In the genomic region with DNA sequence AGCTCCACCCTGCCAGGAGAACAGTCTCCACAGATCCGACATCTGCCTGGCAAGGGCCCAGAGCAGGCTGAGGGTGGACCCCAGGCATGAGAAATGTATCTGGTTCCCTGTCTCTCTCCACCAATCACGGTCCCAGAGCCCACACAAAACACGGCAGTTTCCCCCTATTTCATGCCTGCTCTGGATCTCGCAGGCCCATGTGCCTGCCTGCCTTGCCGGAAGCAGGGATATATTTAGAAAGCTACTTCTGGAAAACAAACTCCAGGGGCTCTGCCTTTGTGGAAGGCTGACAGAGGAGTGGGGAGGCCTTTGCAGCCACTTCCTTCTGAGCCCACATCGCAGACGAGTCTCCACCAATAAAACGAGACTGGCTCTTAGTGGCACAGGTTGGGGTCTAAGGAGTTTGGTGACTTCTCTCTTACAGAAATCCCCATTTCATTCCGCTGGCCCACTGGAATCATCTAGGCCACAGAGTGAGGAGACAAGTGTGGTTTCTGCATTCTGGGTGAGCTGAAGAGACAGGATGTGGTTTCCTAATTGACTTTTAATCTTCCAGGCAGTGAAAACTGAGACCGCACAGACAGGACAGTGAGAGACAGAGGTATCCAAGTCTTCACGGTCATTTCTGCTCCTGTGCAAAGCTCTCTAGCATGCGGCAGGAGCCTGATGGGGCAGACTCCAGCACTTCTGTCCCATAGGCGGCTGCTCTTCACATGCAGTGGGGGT, we compare ENCODE assay signal across 8 mouse cellular contexts. TPM values are rescaled to one million over a fixed set of nuclear protein-coding genes. Genes with fewer than 3 reads are reported as not detected.
DNase-seq lines count a peak whose midpoint lies in the region; ATAC-seq and TF ChIP-seq lines count a peak whose summit lies in the region.

No protein-coding gene starts in this region.

- no peak for TF ChIP-seq CTCF in E14TG2a.4 (conservative IDR thresholded peaks at IDR 0.05; ENCODE audit: low read length)

- peaks cover 9% of the 10 kb centered on the region for H3K4me1 ChIP-seq in E14TG2a.4 (replicated peaks; ENCODE audit: low read depth, low read length)
- H3K4me1 ChIP-seq in intestine, embryonic 15.5 days (replicated peaks), result peaks cover 14% of the 10 kb centered on the region

- no peak overlapping the region for H3ac ChIP-seq in myocyte (ENCODE audit: control insufficient read depth, insufficient read length)

- peak; percentile 51 for ATAC-seq in frontal cortex, adult (ENCODE audit: low TSS enrichment)
- ATAC-seq in intestine, embryonic 15.5 days, result peak; percentile 70

- H3K27ac ChIP-seq in intestine, embryonic 15.5 days, result peak overlapping the region; percentile 55

- H3K36me3 ChIP-seq in E14TG2a.4 (ENCODE audit: insufficient read depth, low read length) (no peaks in the 10 kb centered on the region), myocyte (ENCODE audit: control insufficient read depth, insufficient read depth) (no peaks in the 10 kb centered on the region)
- H3K36me3 ChIP-seq in intestine, embryonic 15.5 days, result no peaks in the 10 kb centered on the region

- no peak overlapping the region for H3K9ac ChIP-seq in intestine, embryonic 15.5 days

- H3K79me2 ChIP-seq in myocyte (ENCODE audit: control insufficient read depth, insufficient read depth), result no peaks in the 10 kb centered on the region

- H3K4me3 ChIP-seq in E14TG2a.4 (replicated peaks; ENCODE audit: low read length), result peak overlapping the region; percentile 13
- H3K4me3 ChIP-seq in intestine, embryonic 15.5 days (replicated peaks), result no peak overlapping the region
- no peak overlapping the region for H3K4me3 ChIP-seq in myocyte

- no peak for TF ChIP-seq POLR2A in myocyte (IDR thresholded peaks at IDR 0.05; ENCODE audit: insufficient read length, low read depth)

- 33% methylated on average over 13 of the region's 13 CpGs for WGBS in intestine, embryonic 15.5 days

- no peaks in the 10 kb centered on the region for H3K9me3 ChIP-seq in E14TG2a.4 (ENCODE audit: low read length)
- H3K9me3 ChIP-seq in intestine, embryonic 15.5 days, result no peaks in the 10 kb centered on the region

- H3K27me3 ChIP-seq in E14TG2a.4 (ENCODE audit: insufficient read depth, low read length), result peaks cover 11% of the 10 kb centered on the region
- no peaks in the 10 kb centered on the region for H3K27me3 ChIP-seq in intestine, embryonic 15.5 days (replicated peaks)
- H3K27me3 ChIP-seq in myocyte (ENCODE audit: control insufficient read depth, insufficient read depth, insufficient read length), result no peaks in the 10 kb centered on the region

- intact Hi-C loops in left cerebral cortex, postnatal 25 days (cut with DNase I), result loop anchor here (10.0 kb wide), 1 partner anchor 148 kb away; no protein-coding TSS in a partner anchor

- peak; percentile 41 for DNase-seq in adrenal gland, postnatal 14 days
- no peak for DNase-seq in adrenal gland, adult 18-20 months (ENCODE audit: low spot score in 2 of 2)
- DNase-seq in left cerebral cortex, postnatal 25 days (ENCODE audit: low spot score in 2 of 2), result peak; percentile 62 to 84
- no peak for DNase-seq in spleen, adult 18-20 months

- H3K4me2 ChIP-seq in intestine, embryonic 15.5 days (replicated peaks), result peak overlapping the region; percentile 4; the same call in 1 of the 2 replicates
- H3K4me2 ChIP-seq in myocyte (ENCODE audit: low read depth), result peak overlapping the region; percentile 92

TF ChIP-seq in myocyte, 11 proteins besides CTCF, POLR2A, EP300 and RAD21:
- TF ChIP-seq MAX (IDR thresholded peaks at IDR 0.05; ENCODE audit: low read depth), result peak; percentile 11
- no peak for TF ChIP-seq SRF (IDR thresholded peaks at IDR 0.05; ENCODE audit: control insufficient read depth, insufficient read length, low read depth)
- TF ChIP-seq REST (IDR thresholded peaks at IDR 0.05; ENCODE audit: insufficient read depth, insufficient read length), result no peak
- TF ChIP-seq POLR2AphosphoS2 (IDR thresholded peaks at IDR 0.05; ENCODE audit: insufficient read length, low read depth), result no peak
- TF ChIP-seq TCF12 (IDR thresholded peaks at IDR 0.05; ENCODE audit: insufficient read depth, poor library complexity, severe bottlenecking), result no peak
- TF ChIP-seq USF1 (IDR thresholded peaks at IDR 0.05; ENCODE audit: low read depth), result peak; percentile 45
- no peak for TF ChIP-seq TCF3 (IDR thresholded peaks at IDR 0.05; ENCODE audit: insufficient read length, low read depth)
- TF ChIP-seq CEBPB (IDR thresholded peaks at IDR 0.05; ENCODE audit: insufficient read depth, poor library complexity, severe bottlenecking), result no peak
TF ChIP-seq in myocyte: peak in this region for 2.

RNA-seq across cellular contexts. Expression of gene A930018P22Rik, which starts 54.6 kb away (rescaled TPM):
- 1.1 and 2.4 TPM in 2 replicates for total RNA-seq in adrenal gland, postnatal 14 days (2021)
- total RNA-seq in adrenal gland, adult 18-20 months (2021), result 1 to 10 TPM in 1 of 2 experiments, under 1 TPM in 1; 0.89 to 1.5 TPM
- polyA plus RNA-seq in intestine, embryonic 15.5 days (2015; fragmentation: Nextera tagmentation; extraction: Ambion mirVana), result 0.24 TPM in 1 of 2 replicates, not detected in the other
- total RNA-seq in left cerebral cortex, postnatal 25 days (2021), result not detected
- 0.08 TPM for polyA plus RNA-seq in myocyte (2012; fragmentation: generic; extraction: Trizol)

Comparison
In these comparisons a context has a peak if more than half of its experiments do, and no peak if none do; other contexts are left out.
1. DNase-seq: peak in adrenal gland, postnatal 14 days (single experiment) and left cerebral cortex, postnatal 25 days (2 of 2); none in adrenal gland, adult 18-20 months (0 of 2) and spleen, adult 18-20 months (0 of 2).